Mouse (Mus musculus) megakaryocyte progenitor cell, adult 5-6 weeks (primary cell): ENCODE data around the gene Fam171a1. TPM values are rescaled to one million over a fixed set of nuclear protein-coding genes. Genes with fewer than 3 reads are reported as not detected.

Experiments
- ATAC-seq: replicated peaks from 2 replicates; pipeline ENCODE4 v1.8.0; 2016; ENCODE audit warnings: mild to moderate bottlenecking, moderate TSS enrichment, inconsistent platforms; ENCODE audit not compliant: poor library complexity
- total RNA-seq, 2 experiments: library from RNA; stranded (forward) in 1 of 2; stranded (reverse) in 1 of 2; fragments of 157-497, 149-512 nt in 1 of 2; fragments of 200-1000 nt in 1 of 2; gene quantifications; 2 replicates each; pipeline versions ENCODE4 v1.2.3 to v1.2.4; 2015 to 2017

Gene Fam171a1
- total RNA-seq, 2 experiments from 2014 or later, result 2.4 to 5.5 TPM

DNA sequence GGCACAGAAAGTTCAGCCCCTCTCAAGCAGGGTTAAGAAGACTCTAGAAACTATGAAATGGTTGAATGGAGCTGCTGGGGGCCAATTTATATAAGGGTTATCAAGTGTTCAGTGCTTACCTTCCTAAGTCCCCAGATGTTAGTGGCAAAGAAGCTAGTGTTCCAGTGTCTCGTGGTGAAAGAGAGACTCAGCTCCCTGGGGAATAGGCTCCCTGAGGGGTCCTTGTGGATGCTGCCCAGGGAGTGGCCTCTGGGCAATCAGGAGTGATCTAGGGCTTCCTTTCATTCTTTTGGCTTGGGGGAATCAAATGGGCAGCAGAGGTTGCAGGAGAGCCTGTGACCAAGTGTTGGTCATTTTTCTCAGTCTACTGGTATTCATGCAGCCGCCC is 21.3 kb downstream of the Fam171a1 start:
- ATAC-seq, result no peak

DNA sequence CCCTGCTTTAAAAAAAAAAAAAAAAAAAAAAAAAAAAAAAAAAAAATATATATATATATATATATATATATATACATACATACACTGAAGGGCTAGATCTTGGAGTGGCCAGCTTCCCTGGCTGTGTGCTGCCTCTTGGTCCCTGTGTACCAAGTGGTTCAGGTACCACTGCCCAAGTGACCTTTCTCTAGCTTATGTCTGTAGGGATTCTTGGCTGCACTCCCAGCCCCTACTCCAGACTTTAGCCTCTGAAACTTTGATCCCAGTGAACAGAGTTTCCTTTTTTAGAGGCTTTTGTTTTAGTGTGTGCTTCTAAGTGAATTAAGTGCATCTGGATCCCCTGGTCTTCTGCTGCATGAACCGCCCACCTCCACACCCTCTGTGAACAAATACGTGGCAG is 24.3 kb downstream of the Fam171a1 start:
- no peak for ATAC-seq

DNA sequence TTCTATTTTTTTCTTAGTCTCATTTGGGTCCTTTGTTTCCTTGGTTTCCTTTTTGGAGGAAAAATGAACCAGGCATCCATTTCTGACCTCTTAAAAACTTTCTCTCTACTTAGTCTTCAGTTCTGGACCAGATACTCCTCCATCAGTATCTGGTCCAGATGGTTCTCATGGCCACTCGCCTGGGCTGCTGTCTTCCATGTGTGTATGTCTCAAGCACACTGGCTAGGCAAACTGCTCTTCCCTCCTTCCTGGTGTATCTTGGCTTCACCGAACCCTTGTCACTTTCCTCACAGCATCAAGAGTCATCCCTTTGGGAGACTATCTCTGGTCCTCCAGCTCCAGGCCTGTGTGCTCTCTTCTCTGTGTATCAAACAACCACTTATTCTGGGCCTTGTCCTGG is 25.0 kb downstream of the Fam171a1 start:
- no peak for ATAC-seq

DNA sequence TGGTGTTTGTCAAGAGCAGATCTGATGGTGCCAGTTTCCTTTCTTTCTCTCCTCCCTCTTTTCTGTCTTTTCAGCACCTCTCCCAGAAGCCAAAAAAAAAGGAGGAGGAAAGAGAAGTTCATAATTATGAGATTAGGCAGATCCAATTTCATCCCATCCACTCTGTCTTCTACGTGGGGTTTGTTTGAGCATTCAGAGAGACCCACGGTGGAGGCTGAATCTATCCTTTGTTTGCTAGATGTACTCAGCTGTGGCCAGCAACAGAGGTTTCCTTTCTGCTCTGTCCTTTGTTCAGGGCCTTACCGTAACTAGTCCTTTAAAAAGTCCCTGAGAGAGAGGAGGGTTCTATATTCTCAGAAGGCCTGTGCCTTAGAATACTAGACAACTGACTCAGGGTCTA is 25.6 kb downstream of the Fam171a1 start:
- ATAC-seq, result no peak

DNA sequence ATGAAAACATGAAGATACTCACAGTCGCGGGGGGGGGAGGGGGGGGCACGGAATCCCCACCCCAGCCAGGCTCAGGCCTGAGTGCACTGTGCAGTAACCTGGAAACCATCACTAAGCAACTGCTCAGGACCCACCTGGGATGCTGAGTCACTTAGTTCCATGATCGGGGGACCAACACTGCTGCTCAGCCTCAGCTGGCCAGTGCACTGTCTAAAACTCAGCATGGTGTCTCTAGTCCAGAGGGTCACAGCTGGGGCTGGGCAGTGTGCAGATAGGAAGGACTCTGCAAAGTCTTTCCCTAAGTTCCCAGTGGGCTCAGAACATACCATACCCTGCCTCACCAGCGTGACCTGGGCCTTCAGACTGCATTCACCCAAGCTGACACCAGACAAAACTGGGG is 26.6 kb downstream of the Fam171a1 start:
- ATAC-seq, result no peak

DNA sequence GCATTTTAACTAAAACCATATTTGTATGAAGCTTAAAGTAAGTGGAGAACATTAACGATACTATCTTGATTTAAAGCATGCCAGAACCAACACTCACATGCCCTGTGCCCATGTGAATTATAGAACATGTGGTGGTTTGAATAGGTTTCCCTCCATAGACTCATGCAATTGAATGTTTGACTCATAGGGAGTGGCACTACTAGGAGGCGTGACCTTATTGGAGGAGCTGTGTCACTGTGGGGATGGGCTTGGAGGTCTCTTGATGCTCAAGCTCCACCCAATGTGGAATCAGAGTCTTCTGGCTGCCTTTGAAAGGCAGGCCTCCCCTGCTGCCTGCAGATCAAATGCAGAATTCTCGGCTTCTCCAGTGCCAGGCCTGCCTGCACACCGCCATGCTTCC is 27.8 kb downstream of the Fam171a1 start:
- ATAC-seq, result 0 out of 2 replicates have a peak, but pooled peaks have one; percentile 42

DNA sequence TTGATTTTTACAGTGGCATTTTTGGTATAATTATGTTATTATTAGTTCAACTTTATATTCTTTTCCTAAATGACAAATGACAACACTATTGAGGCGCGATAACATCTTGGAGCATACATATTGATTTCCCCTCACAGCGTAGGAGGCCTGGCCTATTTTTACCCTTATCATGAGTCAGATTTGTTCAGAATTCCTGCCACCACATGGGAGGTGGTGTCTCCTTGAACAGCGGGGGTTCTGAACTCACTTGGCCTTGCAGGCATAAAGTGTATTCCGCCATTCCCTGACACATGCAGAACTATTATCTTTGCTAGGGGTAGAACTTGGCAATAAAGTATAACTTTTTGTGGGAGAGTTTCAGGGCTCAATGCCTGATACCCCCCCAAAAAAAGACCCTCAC is 30.3 kb downstream of the Fam171a1 start:
- ATAC-seq, result no peak

DNA sequence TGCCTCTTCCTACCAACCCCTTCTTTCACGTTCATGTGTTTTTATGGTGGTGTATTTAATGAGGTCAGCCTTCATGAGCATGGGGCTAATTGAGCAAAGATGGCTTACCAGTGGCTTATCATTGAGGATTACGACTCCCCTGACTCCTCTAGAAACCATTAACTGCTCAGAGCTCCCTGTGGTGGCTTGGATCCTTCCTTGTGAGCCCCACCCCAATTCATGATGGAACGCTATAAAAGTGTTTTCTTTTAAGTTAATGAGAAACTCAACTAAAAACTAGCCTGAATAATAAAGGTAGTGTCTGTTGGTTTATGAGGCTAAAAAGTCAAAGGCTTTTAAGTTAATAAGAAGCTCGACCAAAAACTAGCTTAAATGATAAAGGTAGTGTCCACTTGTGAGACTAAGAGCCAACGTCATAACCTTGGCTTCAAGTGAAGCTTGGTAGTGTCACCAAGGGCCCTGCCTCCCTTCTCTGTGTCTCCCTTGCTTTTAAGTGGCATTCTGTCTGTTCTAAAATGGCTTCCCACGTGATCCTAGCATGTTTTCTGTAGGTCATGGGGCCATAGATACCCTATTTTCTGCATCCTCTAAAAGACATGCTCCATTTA is 33.6 kb downstream of the Fam171a1 start:
- no peak for ATAC-seq

DNA sequence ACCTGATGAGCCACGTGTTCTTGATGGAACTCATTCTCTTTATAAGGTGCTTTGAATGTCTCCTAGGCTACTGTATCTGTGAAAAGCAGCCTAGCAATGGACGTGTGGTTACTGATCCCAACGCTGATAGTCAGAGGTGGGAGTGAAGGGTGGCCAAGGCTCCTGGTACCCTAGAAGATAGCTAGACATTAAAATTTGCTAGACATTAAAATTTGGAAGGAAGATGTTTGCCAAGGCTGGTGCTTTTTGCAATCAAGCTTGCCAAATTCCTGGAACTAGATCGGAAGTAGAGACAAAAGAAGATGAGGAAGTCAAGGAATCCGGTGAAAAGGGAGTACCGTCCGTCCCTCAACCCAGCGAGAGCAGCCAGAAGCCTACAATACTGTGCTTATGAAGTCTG is 34.7 kb downstream of the Fam171a1 start:
- ATAC-seq, result no peak

DNA sequence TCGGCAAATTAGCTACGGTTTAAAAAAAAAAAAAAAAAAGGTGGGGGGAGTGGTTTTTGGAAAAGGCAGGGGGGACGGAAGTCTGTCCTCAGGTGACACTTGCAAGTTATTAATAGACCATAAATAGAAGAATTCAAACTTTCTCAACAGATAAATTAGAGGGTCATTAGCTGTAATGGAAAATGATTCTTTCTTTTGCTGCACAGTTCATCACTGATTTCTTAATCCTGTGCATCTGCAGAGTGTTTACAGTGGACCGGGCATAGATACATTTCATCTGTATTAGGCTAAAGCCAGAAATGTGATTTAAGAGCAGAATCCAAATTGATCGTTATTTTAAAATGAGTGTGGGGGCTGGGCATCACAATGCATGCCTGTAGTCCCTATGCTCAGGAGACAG is 36.3 kb downstream of the Fam171a1 start:
- ATAC-seq, result no peak

DNA sequence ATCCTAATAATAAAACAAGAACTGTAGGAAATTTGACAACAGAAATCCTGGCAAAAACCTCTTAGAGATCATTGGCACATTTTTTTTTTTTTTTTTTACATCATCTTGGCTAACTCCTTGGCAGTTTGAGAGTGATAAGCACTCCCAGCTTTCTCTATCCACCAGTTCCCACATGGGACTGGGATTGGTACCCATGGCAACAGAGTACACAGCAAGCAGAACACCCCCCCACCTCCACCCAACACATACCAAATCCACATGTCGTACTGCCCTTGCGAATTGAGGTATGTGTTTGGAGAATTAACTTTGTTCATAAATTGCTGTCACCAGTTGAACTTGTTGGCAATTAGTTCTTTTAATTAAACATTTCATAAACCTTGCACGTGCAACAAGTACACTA is 37.3 kb downstream of the Fam171a1 start:
- ATAC-seq, result no peak

DNA sequence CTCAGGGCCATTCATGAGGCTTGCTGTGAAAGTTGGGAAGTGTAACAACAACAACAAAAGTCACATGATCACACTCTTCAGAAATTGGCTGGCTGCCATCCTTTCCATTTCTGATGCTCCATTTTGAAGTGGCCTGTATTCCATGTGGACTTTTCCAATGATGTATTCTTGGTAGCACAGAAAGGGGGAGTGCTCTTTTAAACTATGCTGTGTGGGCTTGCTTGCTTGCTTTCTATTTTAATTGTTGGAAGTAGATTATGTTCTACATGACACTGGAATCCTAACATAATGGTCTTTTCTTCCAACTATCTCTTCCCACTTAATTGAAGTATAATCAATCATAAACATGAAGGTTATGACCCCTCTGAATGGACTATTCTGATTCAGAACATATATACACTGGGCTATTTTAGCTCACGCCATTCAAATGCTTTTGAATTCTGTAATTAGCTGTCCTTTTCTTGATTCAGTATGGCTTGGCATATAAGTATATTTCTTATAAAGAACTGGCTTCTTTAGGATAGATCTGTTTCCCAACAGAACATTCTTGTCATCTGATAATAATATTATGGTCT is 40.2 kb downstream of the Fam171a1 start:
- no peak for ATAC-seq

DNA sequence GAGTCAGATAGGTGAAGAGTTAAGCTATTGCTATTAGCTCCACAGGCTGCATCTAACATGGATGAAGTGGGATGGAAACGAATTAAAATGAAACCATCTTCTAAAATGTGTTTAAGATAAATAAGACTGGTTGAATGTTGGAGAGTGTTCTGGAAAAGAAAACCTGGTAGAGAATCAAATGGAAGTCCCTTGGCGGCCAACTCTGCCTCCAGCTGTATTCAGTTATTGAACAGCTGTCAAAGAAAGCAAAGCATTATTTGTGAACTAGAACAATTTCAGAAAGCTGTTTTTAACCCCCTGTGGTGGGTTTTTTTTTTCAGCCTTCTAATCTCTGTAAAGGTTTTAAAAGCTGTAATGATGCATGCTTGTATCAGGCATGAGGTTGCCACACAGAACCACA is 41.0 kb downstream of the Fam171a1 start:
- ATAC-seq, result no peak

DNA sequence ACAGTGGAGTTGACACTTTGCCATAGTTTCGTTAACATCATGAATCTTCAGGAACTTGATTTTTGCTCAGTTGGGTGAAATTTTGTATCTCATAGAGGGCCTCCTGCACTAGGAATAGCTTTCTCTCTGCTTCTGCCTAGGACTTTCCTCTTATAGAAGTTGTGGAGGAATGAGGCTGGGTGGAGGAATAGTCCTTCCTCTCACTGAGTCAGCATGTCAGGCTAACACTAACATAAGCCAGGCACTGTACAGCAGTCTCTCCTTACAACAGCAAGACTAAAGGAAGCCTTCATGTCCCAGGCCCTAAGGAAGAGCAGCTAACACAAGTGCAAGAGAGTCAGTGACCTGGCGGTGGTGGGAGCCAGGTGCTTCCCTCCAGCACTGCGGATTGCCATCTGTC is 43.0 kb downstream of the Fam171a1 start:
- no peak for ATAC-seq

DNA sequence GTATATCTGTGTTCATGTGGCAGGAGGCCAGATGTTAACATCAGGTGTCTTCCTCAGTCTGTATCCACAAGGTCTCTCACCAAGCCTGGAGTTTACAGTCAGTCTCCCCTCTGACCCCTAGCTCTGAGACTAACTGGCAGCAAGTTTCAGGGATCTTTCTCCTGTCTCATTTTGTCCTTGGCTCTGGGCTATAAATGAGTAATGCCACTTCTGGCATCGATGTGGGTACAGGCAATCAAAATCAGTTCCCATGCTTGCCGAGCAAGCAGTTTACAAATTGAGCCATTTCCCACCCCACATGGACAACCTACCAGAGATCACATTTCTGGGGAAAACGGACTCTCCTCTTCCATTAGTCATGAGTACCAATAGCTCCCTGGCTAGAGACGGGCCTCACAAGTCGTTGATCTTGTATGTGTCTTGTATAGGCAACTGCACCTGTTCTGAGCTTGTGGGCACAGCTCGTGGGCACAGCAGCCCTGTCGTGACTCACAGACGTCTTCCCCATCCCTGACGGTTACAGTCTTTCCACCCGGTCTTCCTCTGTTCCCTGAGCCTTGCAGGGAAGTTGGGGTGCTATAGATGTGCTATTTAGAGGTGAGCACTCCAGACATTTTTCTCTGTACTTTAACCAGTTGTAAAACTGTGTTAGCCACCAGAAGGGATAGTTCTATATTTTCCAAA is 43.8 kb downstream of the Fam171a1 start:
- ATAC-seq, result no peak

DNA sequence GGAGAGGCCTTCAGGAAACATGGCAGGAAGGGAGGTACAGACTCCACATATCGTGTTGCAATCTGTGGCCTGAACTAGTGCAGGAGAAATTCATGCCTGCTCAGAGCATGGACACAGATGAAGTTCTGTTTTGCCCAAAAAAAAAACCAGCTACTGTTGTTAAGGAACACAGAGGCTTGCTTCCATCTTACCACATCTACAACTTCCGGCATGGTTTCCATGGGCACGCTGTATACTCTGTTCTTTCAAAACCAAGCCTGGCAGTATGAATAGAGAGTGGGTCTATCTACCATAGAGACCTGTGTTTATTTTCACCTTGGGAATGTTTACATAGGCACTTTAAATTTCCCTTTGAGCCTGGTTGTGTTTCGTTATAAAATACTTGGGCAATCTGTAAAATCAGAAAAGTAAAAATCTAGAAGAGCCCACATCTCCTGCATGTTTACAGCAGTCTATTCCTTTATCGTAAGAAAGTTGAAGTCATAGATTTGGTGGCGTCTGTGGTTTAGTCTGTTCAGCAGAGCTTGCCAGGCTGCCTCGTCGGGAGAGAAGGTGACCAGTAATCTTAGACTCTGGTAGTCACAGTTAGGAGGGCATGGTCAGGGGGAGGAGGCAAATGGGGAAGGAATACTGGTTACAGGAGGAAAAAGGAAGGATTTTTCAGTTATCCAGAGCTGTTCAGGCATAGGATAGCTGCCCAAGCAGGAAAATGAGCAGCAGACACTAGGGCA is 44.8 kb downstream of the Fam171a1 start:
- peak; percentile 77 for ATAC-seq

DNA sequence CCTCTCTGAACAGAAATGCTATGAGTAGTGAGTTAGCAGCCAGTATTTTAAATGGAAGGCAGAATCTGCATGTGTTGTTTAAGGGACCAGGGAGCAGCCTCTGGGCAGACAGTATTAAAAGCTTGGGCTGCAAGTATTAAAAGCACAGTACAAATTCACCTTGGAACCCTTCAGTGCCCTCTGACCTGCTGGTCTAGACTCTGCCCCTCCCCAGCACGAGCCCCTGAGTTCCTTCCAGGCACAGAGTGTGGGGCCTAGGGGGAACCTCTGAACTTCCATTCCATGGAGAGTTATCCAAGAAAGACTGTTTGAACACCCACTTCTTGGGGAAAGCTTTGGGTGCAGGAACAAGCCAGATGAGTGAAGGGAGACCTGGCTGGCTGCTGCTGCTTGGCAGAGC is 47.6 kb downstream of the Fam171a1 start:
- no peak for ATAC-seq

DNA sequence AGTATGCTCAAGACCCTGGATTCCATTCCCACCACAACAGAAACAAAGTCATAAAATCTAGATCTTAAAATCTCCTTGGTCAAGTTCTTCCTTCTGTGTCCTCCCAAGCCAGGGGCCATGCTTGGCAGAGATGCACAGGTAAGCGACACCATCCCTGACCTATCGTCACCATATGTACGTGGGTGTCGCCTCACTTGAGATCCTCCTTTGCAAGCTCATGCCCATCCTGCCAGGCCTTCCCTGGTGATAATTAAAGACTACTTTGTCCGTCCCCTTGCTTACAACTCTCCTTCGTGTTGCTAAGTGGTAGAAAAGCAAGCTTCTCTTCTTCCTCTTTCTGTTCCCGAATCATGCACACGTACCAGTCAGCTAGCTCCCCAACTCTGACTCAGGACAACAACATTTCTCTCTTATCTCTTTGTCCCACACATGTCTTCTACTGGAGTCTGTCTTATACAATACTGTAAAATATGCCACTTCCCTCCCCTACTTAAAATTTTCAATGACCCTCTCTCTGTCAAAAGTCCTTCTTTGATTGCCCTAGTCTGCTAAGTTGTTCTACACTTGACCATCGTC is 49.6 kb downstream of the Fam171a1 start:
- ATAC-seq, result peak; percentile 74

DNA sequence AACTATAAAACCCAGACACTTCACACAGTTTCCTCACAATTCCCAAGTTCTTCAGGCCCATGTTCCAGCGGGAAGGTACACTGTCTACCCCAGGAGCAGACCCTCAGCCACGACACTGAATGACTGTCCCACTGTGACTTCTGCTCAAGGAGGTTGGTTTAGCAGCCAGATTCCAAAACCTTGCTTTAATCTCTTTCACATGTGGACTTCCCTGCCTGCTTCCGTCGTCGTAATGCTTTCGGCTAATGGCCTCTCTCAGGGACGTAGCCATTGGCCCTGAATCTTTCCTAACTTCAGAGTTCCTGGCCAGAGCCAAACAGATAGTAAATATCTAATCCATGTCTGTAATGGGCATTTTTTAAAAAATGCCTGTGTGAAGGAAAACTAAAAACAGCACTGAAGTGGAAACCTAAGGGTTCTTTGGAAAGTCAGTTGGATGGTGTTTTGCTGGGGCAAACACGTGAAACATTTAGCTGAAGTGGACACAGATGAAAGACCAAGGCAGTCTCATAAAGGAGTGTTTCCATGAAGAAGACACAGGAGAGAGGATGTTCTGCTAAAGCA is 51.1 kb downstream of the Fam171a1 start:
- no peak for ATAC-seq

DNA sequence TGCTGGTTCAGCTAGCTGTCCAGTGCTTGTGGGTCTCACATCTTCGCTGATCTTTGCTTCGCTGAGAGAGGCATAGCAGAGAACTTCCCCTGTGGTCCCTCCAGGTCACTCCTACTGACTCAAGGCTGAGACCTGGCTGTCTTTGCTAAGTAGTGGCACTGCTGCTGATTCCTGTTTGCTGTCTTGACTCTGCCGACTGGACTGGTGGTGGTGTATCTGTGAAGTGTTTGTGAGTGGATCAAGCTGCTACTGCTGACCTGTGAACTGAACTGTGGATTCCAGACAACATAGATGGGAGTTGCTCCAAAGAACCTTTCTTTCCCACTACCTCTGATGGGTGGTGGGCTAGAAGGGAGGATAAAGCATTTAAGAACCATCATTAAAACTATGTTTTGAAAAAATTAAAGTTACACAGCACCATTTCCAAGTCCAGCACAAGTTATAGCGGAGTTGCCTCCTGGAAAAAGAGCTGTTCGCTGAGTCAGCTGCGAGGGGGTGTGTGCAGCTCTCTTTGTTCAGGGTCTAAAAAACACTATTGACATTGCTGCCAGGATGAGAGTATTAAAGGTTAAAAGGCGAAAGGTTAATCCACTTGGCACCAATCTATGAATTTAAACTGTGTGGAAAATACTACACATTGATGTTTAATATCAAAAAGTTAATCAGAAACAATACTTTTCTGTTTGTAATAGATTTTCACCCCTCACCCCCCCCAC is 52.0 kb downstream of the Fam171a1 start:
- no peak for ATAC-seq
